Mouse (Mus musculus): ENCODE measurements around the gene Hgd. TPM values are rescaled to one million over a fixed set of nuclear protein-coding genes. Genes with fewer than 3 reads are reported as not detected.

The Hgd gene
- polyA plus RNA-seq, 1 experiment from 2014 or later, result 51.7 TPM

DNA sequence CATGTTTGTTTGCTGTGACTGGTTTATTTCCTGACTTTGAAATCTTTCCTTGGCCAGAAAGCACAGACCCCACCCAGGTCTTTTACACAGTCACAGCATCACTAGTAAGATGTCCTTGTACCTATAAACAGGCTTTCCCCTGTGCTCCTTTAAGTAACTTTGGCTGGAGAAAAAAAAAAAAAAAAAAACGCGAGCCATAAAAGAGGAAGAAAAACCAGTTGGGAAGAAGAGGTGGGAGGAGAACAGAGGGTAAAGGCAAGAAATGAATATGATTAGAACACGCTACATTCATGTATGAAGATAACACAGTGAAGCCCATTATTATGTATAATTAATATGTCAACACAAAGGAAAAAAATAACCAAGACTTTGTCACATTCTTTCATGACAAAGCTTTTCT lies 4.6 kb upstream of the Hgd start:
- Histone ChIP-seq H3K27ac (no peak overlapping the region), H3K9ac (ENCODE audit: low read depth, low read length) (no peak overlapping the region), H3K4me2 (ENCODE audit: low read length) (no peak overlapping the region), H3K4me1 (replicated peaks; ENCODE audit: insufficient read depth, low read length) (no peaks in the 10 kb centered on the region), H3K27me3 (ENCODE audit: insufficient read depth, low read length) (no peaks in the 10 kb centered on the region), H3K9me3 (replicated peaks; ENCODE audit: low read length) (no peaks in the 10 kb centered on the region), H3K36me3 (ENCODE audit: insufficient read depth, low read length) (0 out of 2 replicates have a peak, but pooled peaks cover 2% of the 10 kb centered on the region), H3K4me3 (replicated peaks; ENCODE audit: low read depth, low read length) (no peak overlapping the region)
- TF ChIP-seq CTCF (IDR thresholded peaks at IDR 0.05; ENCODE audit: low read depth), result no peak
- WGBS, result 88% methylated on average over 3 of the region's 3 CpGs
- DNase-seq (ENCODE audit: low spot score) (no peak), ATAC-seq (replicated peaks; ENCODE audit: low FRiP score, low read depth) (no peak)

DNA sequence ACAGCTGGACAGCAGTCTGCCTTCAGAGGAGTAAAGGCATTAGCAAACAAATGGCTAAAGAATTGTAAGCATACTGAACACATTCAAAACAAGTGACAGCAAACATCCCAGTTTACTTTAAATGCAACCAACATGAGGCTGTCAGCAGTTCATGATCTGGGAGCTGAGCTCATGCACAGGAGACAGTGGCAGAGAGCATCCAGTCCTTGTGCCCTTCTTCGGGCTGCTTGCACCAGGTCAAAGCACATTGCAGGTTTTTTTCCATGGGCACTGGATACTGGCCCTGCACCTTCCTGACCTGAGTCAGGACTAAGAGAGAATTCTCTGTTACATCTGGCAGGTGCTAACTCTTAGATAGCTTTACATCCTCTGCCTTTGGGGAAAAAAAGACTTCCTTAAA lies 362 bp upstream of the Hgd start:
- Histone ChIP-seq H3K4me3 (replicated peaks; ENCODE audit: low read depth, low read length) (no peak overlapping the region), H3K4me2 (ENCODE audit: low read length) (no peak overlapping the region), H3K9me3 (replicated peaks; ENCODE audit: low read length) (no peaks in the 10 kb centered on the region), H3K4me1 (replicated peaks; ENCODE audit: insufficient read depth, low read length) (peaks cover 7% of the 10 kb centered on the region), H3K27ac (no peak overlapping the region), H3K27me3 (ENCODE audit: insufficient read depth, low read length) (no peaks in the 10 kb centered on the region), H3K9ac (ENCODE audit: low read depth, low read length) (no peak overlapping the region), H3K36me3 (ENCODE audit: insufficient read depth, low read length) (no peaks in the 10 kb centered on the region)
- 63% methylated on average over 1 of the region's 1 CpGs for WGBS
- no peak for DNase-seq (ENCODE audit: low spot score)
- no peak for TF ChIP-seq CTCF (IDR thresholded peaks at IDR 0.05; ENCODE audit: low read depth)
- peak; percentile 41; the same call in 1 of the 2 replicates for ATAC-seq (replicated peaks; ENCODE audit: low FRiP score, low read depth)

DNA sequence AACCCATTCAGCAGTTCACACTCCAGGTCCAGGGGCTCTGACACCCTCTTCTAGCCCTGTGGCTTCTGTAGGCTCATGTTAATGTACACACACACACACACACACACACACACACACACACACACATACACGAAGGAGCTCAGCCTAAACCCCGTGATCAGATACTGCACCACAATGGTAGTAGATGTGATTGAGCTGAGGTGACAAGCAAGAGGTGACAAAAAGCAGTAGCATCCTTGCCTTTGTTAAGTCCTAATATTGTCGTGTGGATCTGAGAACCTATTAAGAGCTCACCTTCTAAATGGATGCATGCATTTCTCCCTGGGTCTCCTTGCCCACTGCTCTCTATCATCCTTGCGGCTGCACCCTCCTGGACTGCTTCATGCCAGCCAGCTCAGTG lies 698 bp downstream of the Hgd start:
- Histone ChIP-seq H3K4me1 (replicated peaks; ENCODE audit: insufficient read depth, low read length) (peaks cover 7% of the 10 kb centered on the region), H3K4me2 (ENCODE audit: low read length) (no peak overlapping the region), H3K36me3 (ENCODE audit: insufficient read depth, low read length) (no peaks in the 10 kb centered on the region), H3K27me3 (ENCODE audit: insufficient read depth, low read length) (no peaks in the 10 kb centered on the region), H3K27ac (no peak overlapping the region; the same call in 1 of the 2 replicates), H3K9ac (ENCODE audit: low read depth, low read length) (no peak overlapping the region), H3K4me3 (replicated peaks; ENCODE audit: low read depth, low read length) (no peak overlapping the region), H3K9me3 (replicated peaks; ENCODE audit: low read length) (no peaks in the 10 kb centered on the region)
- no peak for TF ChIP-seq CTCF (IDR thresholded peaks at IDR 0.05; ENCODE audit: low read depth)
- ATAC-seq (replicated peaks; ENCODE audit: low FRiP score, low read depth) (no peak), DNase-seq (ENCODE audit: low spot score) (no peak)
- 84% methylated on average over 4 of the region's 4 CpGs for WGBS

DNA sequence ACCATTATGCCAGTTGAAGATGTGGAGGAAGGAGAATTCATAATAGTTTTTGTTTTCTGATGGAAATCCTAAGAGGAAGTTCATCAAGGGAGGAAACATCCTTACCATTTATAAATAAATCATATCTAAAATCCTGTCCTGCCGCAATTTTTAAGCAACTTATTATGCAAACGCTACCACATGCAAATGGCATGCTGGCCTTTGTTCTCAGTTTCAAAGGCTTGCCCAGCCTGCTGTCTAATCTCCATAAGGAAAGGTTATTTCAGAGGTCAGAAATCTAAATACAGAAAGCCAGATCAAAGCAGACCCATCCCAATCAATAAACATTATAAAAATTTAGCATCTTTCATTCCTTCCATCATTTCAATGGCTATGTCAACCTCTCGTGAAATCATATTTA lies 1.9 kb downstream of the Hgd start:
- no peak overlapping the region for H3K27ac ChIP-seq
- WGBS, result 85% methylated on average over 3 of the region's 3 CpGs
- H3K9me3 ChIP-seq (replicated peaks; ENCODE audit: low read length), result no peaks in the 10 kb centered on the region
- no peak overlapping the region for H3K4me2 ChIP-seq (ENCODE audit: low read length)
- H3K4me1 ChIP-seq (replicated peaks; ENCODE audit: insufficient read depth, low read length), result peaks cover 7% of the 10 kb centered on the region
- no peaks in the 10 kb centered on the region for H3K27me3 ChIP-seq (ENCODE audit: insufficient read depth, low read length)
- H3K4me3 ChIP-seq (replicated peaks; ENCODE audit: low read depth, low read length), result no peak overlapping the region
- ATAC-seq (replicated peaks; ENCODE audit: low FRiP score, low read depth), result no peak
- TF ChIP-seq CTCF (IDR thresholded peaks at IDR 0.05; ENCODE audit: low read depth), result no peak
- DNase-seq (ENCODE audit: low spot score), result no peak
- no peak overlapping the region for H3K9ac ChIP-seq (ENCODE audit: low read depth, low read length)
- H3K36me3 ChIP-seq (ENCODE audit: insufficient read depth, low read length), result no peaks in the 10 kb centered on the region

DNA sequence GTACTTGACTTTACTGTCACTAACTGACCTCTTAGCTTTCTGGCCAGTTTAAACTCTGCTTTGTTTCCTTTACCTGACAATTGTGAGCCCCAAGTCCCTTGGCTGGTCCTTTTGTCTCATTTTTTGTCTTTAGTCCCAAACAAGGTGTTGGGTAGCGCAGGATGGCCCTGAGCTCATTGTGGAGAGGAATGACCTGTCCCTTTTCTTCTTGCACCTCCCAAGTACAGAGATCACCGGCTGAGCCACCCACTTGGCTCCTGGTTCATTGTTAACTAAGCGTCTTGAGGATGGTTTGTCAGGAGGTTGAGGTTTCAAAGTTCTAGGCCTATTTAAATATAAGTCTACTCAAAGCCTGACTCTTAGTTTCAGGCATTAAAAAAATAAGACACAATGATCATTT lies 3.4 kb downstream of the Hgd start:
- no peak overlapping the region for H3K4me3 ChIP-seq (replicated peaks; ENCODE audit: low read depth, low read length)
- no peak; the same call in 1 of the 2 replicates for ATAC-seq (replicated peaks; ENCODE audit: low FRiP score, low read depth)
- peaks cover 7% of the 10 kb centered on the region for H3K4me1 ChIP-seq (replicated peaks; ENCODE audit: insufficient read depth, low read length)
- DNase-seq (ENCODE audit: low spot score), result peak; percentile 11
- H3K4me2 ChIP-seq (ENCODE audit: low read length), result no peak overlapping the region
- no peaks in the 10 kb centered on the region for H3K27me3 ChIP-seq (ENCODE audit: insufficient read depth, low read length)
- H3K36me3 ChIP-seq (ENCODE audit: insufficient read depth, low read length), result no peaks in the 10 kb centered on the region
- H3K27ac ChIP-seq, result peak overlapping the region; percentile 85
- H3K9ac ChIP-seq (ENCODE audit: low read depth, low read length), result no peak overlapping the region
- no peak for TF ChIP-seq CTCF (IDR thresholded peaks at IDR 0.05; ENCODE audit: low read depth)
- 90% methylated on average over 3 of the region's 3 CpGs for WGBS
- no peaks in the 10 kb centered on the region for H3K9me3 ChIP-seq (replicated peaks; ENCODE audit: low read length)

DNA sequence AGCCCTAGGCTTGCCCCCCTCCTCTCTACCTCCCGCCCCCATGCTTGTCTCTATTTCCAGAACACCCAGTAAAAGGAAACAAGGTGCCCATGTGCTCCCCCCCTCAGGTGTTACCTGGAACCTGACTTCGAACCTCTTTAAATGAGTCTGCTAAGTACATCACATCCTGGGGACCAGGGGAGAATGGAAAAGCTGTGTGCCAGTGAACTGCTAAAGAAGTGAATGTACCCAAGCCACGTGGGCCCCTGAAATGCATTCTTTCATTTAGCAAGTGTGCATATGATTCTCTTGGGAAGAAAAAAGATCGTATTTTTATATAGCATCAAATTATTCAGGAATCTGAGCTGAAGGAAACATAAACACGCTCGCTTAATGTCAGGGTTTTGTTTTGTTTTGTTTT lies 3.8 kb downstream of the Hgd start:
- Histone ChIP-seq H3K9ac (ENCODE audit: low read depth, low read length) (peak overlapping the region; percentile 42; the same call in 1 of the 2 replicates), H3K36me3 (ENCODE audit: insufficient read depth, low read length) (no peaks in the 10 kb centered on the region), H3K4me2 (ENCODE audit: low read length) (peak overlapping the region; percentile 63), H3K27ac (peak overlapping the region; percentile 85), H3K27me3 (ENCODE audit: insufficient read depth, low read length) (no peaks in the 10 kb centered on the region), H3K4me1 (replicated peaks; ENCODE audit: insufficient read depth, low read length) (peaks cover 7% of the 10 kb centered on the region), H3K4me3 (replicated peaks; ENCODE audit: low read depth, low read length) (peak overlapping the region; percentile 34; the same call in 1 of the 2 replicates), H3K9me3 (replicated peaks; ENCODE audit: low read length) (no peaks in the 10 kb centered on the region)
- 29% methylated on average over 6 of the region's 6 CpGs for WGBS
- DNase-seq (ENCODE audit: low spot score), result no peak
- no peak for ATAC-seq (replicated peaks; ENCODE audit: low FRiP score, low read depth)
- no peak for TF ChIP-seq CTCF (IDR thresholded peaks at IDR 0.05; ENCODE audit: low read depth)

All from kidney, postnatal 0 days (tissue).